Mouse (Mus musculus) olfactory bulb, adult 2 months (tissue): ENCODE measurements around the gene Kcnh1.

Source experiments
- CTCF ChIP-seq: fragments of 200-500 bp; IDR thresholded peaks from 2 replicates; pipeline ENCODE4 v1.5.1; 2012; ENCODE audit warnings: low read depth, mild to moderate bottlenecking, low read length, moderate library complexity; ENCODE audit not compliant: insufficient read depth
- POLR2A ChIP-seq: fragments of 200-500 bp; IDR thresholded peaks from 2 replicates; pipeline ENCODE4 v1.6.1; 2012; ENCODE audit warnings: mild to moderate bottlenecking, low read depth, low read length, moderate library complexity; ENCODE audit not compliant: insufficient read depth

DNA sequence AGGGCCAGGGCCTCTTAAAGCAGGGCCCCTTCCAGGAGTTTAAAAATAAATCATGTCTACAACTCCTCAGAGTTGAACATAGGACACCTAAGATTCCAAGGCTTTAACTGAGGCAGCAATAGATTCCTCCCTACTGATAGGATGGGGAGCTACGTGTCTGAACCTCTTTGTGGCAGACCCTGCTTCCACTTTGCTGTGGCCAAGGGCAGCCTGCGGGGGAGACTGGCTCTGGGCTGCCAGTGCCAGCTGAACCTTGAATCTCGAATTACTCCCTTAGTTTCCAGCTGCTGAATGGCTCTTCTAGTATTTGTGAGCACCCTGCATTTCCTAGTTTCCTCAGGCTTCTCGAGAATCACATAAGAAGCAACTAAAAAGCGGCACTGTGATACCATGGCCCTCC lies 255.6 kb downstream of the Kcnh1 start:
- TF ChIP-seq CTCF (no peak), POLR2A (no peak)
